Mouse (Mus musculus): ENCODE results near the gene Enpp1.

Enpp1 gene

DNA sequence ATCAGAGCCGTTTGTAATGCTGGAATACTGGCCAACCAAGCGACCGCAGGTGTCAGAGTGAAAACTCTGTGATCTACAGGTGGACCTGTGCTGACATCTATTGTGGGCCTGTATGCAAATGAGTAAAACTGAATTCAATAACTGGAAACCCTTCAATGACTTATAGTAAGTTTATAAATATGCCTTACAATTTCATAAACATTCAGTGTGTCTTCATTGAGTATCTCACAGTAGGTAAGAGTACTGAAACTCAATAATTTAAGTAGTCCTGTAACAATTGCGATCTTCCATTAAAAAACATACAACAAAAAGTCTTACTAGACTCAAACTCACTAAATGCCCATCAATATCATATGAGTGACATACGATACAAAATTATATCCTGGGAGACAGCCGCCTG lies 1.6 kb downstream of the Enpp1 start:
- DNase-seq (ENCODE audit: low read depth) = no peak

DNA sequence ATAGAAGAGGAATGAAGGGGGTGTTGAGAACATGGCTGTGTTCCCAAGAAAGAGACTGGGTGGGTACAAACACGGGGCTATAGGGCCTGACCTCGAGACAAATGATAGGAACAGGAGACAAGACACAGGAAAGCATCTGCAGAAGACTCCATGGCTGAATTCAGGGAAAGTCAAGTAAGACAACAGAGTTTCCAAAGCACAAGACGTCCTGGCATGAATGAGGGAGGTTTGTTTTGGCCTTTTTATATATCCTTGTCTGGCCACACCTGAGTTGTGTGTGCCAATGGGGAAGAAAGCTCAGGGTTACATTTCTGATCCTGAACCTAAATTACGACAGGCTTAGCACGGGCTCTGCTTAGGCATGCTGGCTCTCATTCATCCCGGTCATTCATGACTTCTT lies 4.2 kb downstream of the Enpp1 start:
- no peak for DNase-seq (ENCODE audit: low read depth)

DNA sequence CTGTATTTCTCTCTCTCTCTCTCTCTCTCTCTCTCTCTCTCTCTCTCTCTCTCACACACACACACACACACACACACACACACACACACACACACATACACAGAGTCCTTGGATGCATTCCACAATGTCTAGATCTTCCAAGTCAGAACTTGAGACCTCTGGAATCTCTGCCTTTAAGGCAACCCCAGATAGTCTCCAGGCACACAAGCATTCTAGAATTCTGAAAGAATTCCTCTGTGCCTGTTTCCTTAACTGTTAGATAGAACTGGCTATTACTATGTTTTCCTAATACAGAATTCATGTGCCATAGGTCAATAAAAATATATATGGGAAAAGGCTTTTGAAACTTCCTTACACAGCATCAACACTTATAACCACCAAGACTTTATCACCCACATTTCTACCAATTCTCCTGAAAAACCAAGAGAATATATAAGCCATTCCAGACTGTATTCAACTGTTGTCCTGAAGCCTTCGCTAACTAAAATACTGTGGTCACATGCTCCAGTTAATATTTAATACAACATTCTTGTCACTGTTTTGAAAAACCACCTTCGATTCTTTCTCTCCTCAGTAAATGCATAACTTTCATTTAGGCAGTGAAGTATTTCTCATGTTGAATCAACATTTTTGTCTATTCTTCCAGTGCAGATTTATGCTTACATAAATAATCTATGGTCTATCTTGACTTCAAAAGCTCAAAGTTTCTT lies 5.4 kb downstream of the Enpp1 start:
- no peak for DNase-seq (ENCODE audit: low read depth)

DNA sequence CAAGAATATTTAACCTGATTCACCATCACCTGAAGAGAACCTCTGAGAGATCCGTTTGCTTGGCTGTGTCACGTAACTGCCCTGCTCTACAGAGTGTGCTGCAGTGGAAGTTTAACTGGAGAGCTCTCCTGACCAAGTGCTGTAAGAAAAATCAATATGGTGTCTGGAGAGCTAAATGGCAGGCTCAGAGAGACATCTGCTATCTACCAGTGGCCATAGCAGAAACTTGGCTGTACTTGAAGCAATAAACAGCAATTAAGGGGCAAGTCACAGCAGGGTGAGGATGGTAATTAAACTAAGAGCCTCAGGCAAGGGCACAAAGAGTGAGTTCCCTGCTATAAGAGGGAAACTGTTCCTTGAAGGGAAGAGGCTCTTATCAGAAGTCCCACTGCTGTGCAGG lies 9.3 kb downstream of the Enpp1 start:
- no peak for DNase-seq (ENCODE audit: low read depth)

DNA sequence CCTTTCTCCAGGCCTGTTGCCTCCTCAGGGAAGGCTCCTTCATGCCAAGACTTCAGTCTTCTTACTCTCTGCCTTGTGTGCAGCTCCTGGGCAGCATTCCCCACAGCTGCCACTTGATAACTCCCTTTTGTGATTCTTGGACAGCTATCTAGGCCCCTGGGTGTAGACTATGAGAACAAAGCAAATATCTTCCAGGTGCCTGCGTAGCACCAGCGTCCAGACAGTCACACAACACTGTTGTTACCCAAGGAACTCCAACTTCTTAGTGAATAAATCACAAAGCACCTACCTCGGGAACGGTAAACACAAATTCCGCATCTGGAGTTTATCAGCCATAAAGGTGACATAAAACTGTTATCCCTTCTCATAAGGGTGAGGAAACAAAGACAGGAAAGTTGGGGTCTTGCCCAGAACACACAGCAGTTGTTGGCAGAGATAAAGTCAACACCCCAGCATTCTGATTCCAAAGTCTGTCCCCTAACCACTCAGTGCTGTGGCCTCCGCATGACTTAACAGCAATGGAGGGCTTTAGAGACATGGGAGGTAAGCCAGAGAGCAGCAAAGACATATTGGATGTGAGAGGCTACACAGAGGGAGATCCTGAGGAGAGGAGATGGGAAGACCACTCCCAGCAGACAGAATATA lies 13.7 kb downstream of the Enpp1 start:
- no peak for DNase-seq (ENCODE audit: low read depth)

DNA sequence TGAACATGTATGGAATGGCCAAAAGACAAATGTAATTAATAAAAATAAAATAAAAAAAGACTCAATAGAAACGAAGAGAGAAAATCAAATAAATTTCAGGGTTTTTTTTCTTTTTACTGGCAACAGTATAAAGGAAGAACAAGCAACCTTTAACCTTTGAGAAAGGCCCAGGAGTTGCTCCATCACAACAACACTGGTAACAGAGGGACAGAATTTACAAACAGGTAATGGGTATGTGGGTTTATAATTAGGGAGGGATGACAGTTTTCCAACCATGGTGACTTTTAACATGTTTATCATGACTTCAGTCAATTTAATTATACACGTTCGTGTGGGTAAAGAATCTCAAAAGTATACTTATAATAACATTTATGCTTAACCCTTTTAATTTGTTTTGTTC lies 15.2 kb downstream of the Enpp1 start:
- no peak for DNase-seq (ENCODE audit: low read depth)

DNA sequence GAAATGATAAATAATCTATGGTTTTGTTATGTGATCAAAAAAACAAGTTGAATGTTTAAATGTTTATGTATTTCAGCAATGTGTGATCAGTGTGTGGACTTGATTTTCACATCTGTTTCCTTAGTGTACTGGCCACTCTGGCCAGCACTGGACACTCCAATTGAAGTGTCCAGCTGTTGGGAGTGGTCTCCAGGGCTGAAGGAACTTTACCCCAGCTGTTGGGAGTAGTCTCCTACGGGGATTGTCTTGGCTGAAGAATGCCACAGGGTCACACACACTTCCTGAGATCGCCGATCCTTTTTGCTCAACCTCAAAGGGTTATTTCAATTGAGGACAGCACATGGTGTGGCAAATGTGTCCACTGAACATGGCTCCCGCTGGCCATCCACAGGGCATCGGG lies 16.2 kb downstream of the Enpp1 start:
- DNase-seq (ENCODE audit: low read depth) = no peak

DNA sequence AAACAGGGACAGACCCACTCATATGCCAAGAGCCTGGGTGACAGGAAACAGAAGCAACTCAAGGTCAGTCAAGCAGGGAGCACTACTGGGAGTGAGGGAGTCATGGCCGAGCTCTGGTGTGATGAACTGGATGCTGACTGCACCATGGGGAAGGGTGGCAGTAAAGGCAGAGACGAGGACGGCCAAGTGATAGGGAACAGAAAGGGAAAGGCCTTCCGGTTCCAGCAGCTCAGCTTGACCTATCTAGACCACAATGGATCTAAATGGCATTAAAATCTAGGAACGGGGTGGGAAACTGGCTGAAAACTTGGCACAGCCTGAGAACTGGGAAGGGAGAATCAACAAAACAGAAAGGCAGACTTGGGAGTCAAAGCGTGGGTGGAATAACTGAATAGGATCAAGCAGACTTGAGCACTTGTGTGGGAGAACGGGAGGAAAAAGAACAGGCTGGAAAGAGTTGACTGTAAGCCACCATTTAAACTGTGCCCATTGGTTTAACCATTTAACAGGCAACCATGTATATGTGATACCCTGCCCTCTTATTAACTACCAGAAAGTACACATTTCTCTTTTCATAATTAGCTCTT lies 29.3 kb downstream of the Enpp1 start:
- no peak for DNase-seq (ENCODE audit: low read depth)

DNA sequence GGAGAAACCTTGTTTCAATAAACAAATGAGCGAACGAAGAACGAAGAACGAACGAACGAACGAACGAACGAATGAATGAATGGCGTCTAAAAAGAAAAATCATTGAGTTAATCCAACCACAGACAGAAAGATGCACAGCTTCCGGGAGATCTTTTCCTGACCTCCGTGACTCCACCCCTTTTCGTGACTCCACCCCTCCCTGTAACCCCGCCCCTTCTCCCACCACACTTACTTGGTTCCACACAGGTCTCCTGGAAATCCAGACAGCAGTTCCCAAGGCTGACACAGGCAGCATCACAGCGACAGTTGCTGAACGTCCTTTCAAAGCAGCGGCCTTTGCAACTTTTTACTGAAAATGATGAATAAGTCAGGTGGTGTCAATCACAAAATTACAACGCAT lies 34.3 kb downstream of the Enpp1 start:
- DNase-seq (ENCODE audit: low read depth) = no peak

DNA sequence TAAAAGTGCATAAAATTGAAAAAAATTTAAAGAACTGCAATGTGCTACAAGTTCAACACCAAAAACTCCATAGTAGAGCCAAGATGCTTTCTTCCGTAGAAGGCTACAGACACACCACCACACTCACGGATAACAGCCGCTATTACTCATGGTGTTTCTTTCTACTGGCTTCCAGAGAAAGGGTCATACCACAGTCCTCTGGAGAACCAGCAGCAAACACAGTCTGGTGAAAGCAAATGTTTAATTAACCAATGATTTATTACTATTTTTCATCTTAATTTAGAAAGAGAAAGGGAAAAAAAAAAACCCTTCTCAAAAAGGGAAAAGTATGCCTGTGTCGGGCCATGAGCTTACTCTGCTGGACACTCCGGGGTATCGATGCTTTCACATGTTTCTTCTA lies 37.7 kb downstream of the Enpp1 start:
- DNase-seq (ENCODE audit: low read depth) = no peak

DNA sequence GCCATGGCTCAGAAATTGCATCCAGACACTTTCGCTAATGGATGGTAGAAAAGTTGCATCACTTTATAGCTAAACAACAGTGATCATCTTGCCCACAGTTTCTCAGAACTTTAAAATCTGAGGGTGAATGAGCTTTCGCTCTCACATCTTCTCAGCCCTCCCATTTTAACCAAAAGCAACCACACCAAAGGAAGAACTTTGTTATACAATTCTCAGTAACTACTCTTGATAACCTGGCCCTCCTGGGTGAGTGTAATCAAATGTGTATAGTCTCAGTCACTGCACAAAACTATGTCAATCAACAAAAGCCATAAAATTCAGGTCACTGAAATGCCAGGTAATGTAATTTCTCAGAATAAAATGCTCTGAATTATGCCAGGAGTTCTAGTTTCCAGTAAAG lies 39.0 kb downstream of the Enpp1 start:
- DNase-seq (ENCODE audit: low read depth) = no peak

DNA sequence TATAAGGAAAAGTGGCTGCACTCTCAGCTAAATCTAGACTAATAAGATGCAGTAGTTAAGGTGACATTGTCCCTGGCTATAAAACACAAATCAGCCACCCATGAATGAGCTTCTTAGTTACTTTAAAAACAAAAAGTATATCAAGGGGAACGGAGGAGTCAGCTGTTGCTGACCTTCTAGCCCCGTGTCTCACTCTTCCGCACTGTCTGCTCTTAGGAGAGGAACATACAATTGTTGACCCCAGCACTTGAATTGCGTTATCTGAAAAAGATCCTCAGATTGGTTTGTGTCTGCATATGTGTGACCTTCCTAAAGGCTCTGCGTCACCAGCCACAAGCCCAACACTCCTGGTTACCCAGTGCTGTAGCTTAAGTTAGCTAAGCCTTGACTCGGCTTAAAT lies 41.4 kb downstream of the Enpp1 start:
- DNase-seq (ENCODE audit: low read depth) = no peak

DNA sequence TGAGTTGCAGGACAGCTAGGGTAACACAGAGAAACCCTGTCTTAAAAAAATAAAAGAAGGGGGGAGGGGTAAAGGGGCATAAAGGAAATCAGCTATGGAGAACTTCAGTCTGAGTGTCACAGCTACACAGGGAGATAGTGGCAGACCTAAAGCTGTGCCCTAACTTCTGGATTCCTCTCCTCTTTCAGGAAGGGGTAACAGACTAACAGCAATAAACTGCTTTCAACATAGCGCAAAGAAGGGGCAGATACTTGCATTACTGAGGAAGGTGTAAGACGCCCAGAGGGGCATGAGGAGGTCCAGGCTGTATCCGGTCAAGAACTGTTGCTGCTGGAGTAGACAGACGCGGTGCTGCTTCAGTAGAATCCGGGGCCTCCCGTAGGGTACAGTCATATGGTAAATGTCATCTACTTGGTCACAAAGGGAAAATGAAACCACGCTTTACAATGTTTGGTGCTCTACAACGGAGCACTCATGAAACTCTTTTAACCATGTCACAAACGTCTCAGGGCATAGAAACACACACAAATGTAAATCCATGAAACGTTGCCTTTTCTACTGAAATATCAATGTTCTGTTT lies 60.9 kb downstream of the Enpp1 start:
- DNase-seq (ENCODE audit: low read depth) = no peak

DNA sequence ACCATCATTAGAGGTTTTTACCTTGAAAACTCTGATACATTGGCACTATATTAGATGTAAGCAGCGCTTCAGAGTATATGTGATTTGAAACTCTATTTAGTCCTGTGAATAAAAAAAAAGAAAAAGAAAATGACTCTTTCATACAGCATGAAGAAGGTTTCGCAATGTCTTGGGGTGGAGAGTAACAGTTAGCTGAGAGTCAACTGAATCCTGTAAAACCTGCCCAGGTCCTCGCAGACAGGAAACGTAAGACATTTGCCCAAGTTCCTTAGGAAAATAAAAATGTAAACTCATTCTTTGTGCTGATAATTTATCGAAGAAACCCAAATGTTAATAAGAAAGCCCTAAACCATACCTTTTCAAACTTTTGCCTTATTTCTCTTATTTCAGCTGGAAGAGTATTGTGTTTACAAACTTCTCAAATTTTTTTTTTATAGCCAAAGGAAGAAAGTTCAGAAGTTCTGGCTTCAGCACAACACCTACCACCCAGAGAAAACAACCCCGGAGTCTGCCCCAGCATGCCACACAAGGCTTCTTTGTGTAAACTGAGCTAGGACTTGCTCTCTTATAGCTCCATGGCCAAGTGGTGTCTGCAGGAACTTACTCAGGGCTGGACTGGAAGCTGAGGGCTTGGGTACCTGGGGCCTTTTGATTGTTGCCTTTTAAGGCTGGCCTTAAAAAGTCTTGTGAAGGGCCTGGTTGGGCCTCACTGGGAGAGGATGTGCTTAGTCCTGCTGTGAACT lies 63.8 kb downstream of the Enpp1 start:
- no peak for DNase-seq (ENCODE audit: low read depth)

DNA sequence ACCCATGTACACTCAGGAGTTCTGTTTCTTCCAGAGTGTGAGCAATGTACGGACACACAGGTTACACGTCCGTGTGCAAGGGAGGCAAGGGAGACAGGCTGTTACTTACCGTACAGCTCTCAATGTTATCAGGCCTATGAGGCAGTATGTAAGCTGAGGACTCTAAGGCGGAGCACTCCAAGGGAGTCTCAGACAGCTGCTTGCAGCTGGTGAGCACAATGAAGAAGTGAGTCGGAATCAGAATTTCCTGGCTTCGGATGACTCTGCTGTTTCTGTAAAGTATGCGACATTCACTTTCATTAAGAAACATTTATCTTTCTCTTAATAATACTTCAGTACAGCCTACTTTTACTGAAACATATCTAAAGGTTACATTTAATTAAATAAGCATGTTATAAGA lies 66.8 kb downstream of the Enpp1 start:
- no peak for DNase-seq (ENCODE audit: low read depth)

DNA sequence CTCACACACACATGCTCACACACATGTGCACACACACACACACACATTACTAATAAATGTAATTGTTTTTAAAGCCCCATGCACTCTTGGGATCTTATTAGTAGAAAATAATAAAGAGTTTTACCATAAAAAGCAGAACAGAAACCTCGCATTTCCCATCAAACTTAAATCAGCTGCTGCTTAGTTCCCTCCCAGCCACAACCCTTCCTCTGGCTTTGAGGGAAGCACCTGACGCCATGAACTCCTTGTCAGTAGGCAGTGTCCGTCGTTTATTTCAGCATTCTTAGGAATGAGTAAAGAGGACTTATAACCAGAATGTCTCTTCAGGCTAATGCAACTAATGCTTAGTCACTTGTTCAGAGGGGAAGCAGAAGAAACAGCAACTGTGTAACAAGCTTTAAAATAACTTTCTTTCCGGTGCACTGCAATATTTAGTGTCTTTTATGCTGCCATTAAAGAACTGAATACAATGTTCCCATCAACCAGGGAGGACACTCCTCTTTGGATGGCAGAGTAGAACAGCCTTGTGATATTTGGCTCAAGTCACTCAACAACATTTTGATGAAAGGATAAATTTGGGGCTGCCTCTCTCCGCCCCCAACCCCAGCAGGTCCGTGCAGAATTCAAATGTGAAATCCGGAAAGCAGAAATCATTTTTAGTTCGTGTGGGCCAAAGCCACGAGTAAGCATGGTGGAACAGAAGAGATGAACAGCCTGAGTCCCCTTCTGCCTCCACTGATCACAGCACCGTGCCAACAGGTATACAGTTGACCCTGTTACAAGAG lies 69.0 kb downstream of the Enpp1 start:
- DNase-seq (ENCODE audit: low read depth) = no peak

DNA sequence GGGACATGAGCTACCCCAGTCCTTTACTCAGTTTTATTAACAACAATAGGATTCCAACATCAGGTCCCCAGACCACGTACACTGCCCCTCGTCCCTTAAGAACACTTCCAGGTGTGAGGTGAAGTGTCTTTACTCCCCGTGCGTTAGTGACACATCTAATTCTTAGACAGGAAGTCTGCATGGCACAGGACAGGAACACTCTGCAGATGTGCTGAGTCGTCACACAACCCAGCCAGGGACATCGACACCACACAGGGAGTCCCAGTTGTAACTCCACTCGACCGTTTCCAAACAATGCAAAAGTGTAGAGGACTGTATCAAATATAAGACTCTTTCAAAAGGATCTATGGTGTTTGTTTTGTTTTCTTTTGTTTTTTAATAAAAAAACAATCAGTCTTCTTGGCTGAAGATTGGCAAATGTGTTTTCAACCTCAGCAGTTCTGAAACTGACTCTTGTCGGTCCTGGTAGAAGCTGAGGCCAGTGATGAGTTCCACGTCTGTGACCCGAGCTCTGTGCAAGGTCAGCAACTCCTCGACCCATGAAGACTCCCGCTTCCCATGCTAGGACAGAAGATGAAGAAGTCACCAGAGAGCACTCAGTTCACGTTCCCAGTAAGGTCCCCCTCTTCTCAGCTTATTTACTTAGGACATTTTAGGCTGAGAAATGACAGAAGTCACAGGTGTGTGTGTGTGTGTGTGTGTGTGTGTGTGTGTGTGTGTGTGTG lies 70.4 kb downstream of the Enpp1 start:
- DNase-seq (ENCODE audit: low read depth) = no peak

DNA sequence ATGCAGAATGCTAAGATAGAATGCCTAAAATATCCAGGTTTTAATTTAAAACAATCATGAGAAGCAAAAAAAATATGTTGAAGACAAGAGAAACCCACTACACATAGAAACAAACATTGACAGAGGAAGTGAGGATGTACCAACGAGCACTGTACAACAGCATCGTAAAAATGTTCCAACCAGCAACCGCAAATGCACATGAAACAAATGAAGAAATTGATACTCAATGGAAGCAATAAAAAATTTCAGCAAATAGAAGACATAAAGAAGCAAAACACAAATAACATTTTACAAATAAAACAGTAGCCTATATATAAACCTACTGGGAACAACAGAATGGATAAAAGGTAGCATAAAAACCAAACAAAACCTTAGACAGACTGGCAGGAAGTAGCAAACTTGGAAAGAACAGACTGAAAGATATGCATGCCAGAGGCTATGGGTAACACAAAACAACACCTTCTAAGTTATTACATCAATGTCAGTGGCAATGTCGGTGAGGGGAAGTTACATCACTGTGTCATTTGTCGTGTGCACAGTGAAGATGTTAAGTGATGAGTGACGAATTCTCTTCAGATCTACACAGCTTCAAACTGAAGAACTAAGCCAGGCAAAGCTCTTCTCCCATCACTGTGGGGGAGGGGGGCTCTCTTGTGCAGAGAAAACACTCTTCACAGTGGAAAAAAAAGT lies 71.6 kb downstream of the Enpp1 start:
- no peak for DNase-seq (ENCODE audit: low read depth)

DNA sequence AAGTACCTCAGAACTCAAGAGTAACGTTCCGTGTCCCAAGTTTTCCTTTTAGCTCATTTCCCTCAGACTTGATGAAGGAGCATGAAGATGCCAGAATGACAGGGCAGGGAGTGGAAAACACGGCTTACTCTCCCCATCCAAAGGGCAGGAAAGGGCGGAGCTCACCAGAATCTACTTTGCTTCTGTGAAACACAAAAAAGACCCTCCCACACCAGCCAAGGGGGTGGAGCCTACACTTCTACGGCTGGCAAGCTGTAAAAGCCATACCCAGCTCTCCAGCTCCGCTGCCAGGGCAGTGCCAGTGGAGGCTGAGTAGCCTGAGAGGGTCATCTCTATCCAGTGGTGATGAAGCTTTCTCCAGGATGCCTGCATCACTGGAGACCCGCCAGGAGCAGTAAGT lies 72.4 kb downstream of the Enpp1 start:
- DNase-seq (ENCODE audit: low read depth) = no peak

DNA sequence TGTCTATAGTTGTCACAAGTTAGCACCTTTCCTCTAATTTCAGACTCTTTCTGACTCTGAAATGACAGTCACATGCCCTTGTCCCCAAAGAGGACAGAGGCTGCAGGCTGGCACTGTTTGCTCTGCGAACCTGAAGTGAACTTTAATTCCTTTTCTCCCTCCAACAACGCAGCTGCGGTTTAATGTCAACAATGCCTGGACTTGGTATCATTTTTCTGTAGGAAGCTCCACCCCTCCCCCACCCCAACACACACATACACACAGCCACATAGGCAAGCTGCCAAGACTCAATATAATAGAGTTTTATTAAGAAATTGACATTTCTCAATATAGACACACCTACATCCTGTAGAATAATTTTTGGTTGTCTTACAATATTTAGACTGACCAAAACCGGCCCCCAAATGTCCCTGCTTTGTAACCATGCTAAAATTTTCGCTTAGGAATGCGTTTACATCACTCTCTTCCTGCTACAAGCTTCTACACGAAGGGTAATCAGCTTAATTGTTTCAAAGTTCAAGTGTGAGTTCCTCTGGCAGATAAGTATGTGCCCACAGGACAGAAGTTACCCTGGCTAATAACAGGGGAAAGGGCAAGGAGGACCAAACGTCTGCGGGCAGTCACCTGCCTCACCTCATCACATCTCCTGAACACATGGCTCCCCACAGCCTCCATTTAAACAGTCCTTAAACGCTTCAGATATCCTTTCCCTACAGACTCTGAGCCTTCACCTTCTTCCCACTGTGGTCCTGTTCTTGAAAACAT lies 73.5 kb downstream of the Enpp1 start:
- DNase-seq (ENCODE audit: low read depth) = no peak

All from c-Kit-positive CD71-positive TER-119-negative erythroid progenitor cells, embryonic 14.5 days (primary cell).